Mouse (Mus musculus): ENCODE measurements around the gene Olfr1443. TPM values are rescaled to one million over a fixed set of nuclear protein-coding genes. Genes with fewer than 3 reads are reported as not detected.
"Not testable (repeated sequence)": the region's sequence is repeated elsewhere in the genome, so short reads cannot be mapped to it uniquely, and the experiment has no call there.

Olfr1443 gene
- not detected in 2 replicates for polyA plus RNA-seq (2015; fragmentation: Nextera tagmentation; extraction: Ambion mirVana)

DNA sequence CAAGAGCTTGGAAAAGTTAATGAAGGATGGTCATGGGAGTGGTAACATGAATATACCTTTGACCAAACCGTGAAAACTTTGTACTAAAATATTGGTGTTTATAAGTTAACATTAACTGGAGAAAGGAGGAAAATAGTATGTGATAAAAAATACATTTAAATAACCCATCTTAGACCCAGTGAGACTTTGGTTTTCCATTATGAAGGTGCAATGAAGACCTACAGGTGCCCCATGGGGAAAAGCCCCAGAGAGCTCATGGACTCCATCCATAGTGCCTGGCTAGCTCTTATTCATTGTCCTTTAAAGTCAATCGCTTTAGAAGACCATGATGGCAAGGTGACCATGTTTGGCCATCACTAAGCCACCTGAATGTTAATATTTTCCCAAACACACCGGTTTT lies at the start of gene Olfr1443:
TSS of gene Olfr1443 (plus strand) at position 301 of the 400 bp plus-strand sequence.
- ATAC-seq (replicated peaks) = no peak
- whole genome bisulfite sequencing = 73% methylated on average over 3 of the region's 3 CpGs
- Histone ChIP-seq H3K4me3 (no peak within 1 kb of the TSS), H3K4me1 (no peaks in the 10 kb centered on the region), H3K36me3 (replicated peaks) (no peaks in the 10 kb centered on the region), H3K27me3 (replicated peaks) (no peaks in the 10 kb centered on the region), H3K9ac (no peak within 1 kb of the TSS), H3K9me3 (no peaks in the 10 kb centered on the region), H3K27ac (no peak within 1 kb of the TSS), H3K4me2 (no peak within 1 kb of the TSS)

GRCm38 (mm10) chr19:12633176-12633575 lies 44.7 kb upstream of the Olfr1443 start, which contains the start of gene Glyat:
Gene Glyat, plus strand, starts transcription at chr19:12633308.
- H3K9me3 ChIP-seq = no peaks in the 10 kb centered on the region
- no peak within 1 kb of the TSS for H3K4me3 ChIP-seq
- H3K27me3 ChIP-seq (replicated peaks) = no peaks in the 10 kb centered on the region
- H3K36me3 ChIP-seq (replicated peaks) = no peaks in the 10 kb centered on the region
- no peak within 1 kb of the TSS for H3K9ac ChIP-seq
- no peak within 1 kb of the TSS for H3K27ac ChIP-seq
- H3K4me1 ChIP-seq = no peaks in the 10 kb centered on the region
- H3K4me2 ChIP-seq = no peak within 1 kb of the TSS
- 77% methylated on average over 4 of the region's 4 CpGs for WGBS
- ATAC-seq (replicated peaks) = no peak

GRCm38 (mm10) chr19:12634259-12634658 lies 43.7 kb upstream of the Olfr1443 start:
- no peak for ATAC-seq (replicated peaks)
- Histone ChIP-seq H3K4me2 (no peak overlapping the region), H3K9ac (no peak overlapping the region), H3K36me3 (replicated peaks) (no peaks in the 10 kb centered on the region), H3K4me1 (no peaks in the 10 kb centered on the region), H3K27me3 (replicated peaks) (no peaks in the 10 kb centered on the region), H3K27ac (no peak overlapping the region), H3K4me3 (no peak overlapping the region), H3K9me3 (no peaks in the 10 kb centered on the region)
- 90% methylated on average over 3 of the region's 3 CpGs for WGBS

- H3K4me3 ChIP-seq = no peak overlapping the region
- no peaks in the 10 kb centered on the region for H3K4me1 ChIP-seq
- H3K36me3 ChIP-seq (replicated peaks) = no peaks in the 10 kb centered on the region
- ATAC-seq (replicated peaks) = no peak
- H3K9ac ChIP-seq = no peak overlapping the region
- H3K4me2 ChIP-seq = no peak overlapping the region
- no peak overlapping the region for H3K27ac ChIP-seq
- WGBS = 92% methylated on average over 4 of the region's 4 CpGs
- H3K9me3 ChIP-seq = no peaks in the 10 kb centered on the region
- H3K27me3 ChIP-seq (replicated peaks) = no peaks in the 10 kb centered on the region
Measured at GRCm38 (mm10) chr19:12634963-12635362, 42.9 kb upstream of the Olfr1443 start.

GRCm38 (mm10) chr19:12636863-12637262 lies 41.0 kb upstream of the Olfr1443 start:
- no peak overlapping the region for H3K4me3 ChIP-seq
- 72% methylated on average over 3 of the region's 3 CpGs for WGBS
- H3K9ac ChIP-seq = no peak overlapping the region
- H3K27me3 ChIP-seq (replicated peaks) = no peaks in the 10 kb centered on the region
- no peaks in the 10 kb centered on the region for H3K4me1 ChIP-seq
- no peak overlapping the region for H3K27ac ChIP-seq
- no peak for ATAC-seq (replicated peaks)
- H3K4me2 ChIP-seq = no peak overlapping the region
- no peaks in the 10 kb centered on the region for H3K36me3 ChIP-seq (replicated peaks)
- no peaks in the 10 kb centered on the region for H3K9me3 ChIP-seq

DNA sequence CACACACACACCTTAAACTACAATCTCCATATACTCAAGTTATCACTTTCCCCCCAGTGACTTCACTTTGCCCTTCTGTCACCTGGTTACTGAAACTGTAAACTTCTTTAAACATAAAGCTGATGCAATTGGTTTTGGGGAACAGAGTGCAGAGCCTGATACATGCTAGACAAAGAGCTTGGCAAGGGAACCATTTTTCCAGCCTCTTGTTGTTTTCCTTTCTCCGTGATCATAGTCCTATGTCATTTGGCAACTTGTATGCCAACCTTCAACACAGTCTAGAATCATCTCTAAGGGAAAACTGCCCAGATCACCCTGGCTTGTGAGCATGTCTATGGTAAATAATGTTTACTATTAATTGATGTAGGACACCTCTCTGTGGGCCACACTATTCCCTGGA lies 39.9 kb upstream of the Olfr1443 start:
- H3K27ac ChIP-seq = no peak overlapping the region
- no peaks in the 10 kb centered on the region for H3K4me1 ChIP-seq
- H3K4me3 ChIP-seq = no peak overlapping the region
- H3K9me3 ChIP-seq = no peaks in the 10 kb centered on the region
- H3K9ac ChIP-seq = no peak overlapping the region
- H3K4me2 ChIP-seq = no peak overlapping the region
- H3K27me3 ChIP-seq (replicated peaks) = no peaks in the 10 kb centered on the region
- H3K36me3 ChIP-seq (replicated peaks) = no peaks in the 10 kb centered on the region
- WGBS = 71% methylated on average over 1 of the region's 1 CpGs
- no peak for ATAC-seq (replicated peaks)

- H3K4me3 ChIP-seq = no peak overlapping the region
- no peaks in the 10 kb centered on the region for H3K36me3 ChIP-seq (replicated peaks)
- no peaks in the 10 kb centered on the region for H3K4me1 ChIP-seq
- H3K9ac ChIP-seq = no peak overlapping the region
- no peak overlapping the region for H3K27ac ChIP-seq
- H3K27me3 ChIP-seq (replicated peaks) = no peaks in the 10 kb centered on the region
- no peak overlapping the region for H3K4me2 ChIP-seq
- no peaks in the 10 kb centered on the region for H3K9me3 ChIP-seq
- ATAC-seq (replicated peaks) = no peak
Measured at GRCm38 (mm10) chr19:12649511-12649910, 28.4 kb upstream of the Olfr1443 start.

DNA sequence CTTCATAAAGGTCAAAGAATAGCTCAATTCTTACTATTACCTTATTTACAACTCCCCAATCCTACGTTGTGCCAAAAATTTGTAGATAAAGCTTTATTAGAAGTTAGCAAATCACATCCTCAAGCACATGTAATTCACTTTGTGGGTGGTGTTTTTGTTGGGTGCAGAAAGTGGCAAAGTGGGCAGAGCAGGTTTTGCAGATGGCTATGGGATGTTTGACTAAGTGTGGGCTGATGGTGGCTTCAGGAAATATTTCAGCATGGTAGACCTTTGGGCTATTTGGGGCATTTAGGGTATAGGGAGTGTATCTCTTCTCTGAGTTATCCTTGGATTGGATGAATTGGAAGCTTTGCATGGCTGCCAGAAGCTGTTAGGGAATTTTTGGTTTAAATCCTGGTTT lies 11.8 kb upstream of the Olfr1443 start:
- H3K36me3 ChIP-seq (replicated peaks) = no peaks in the 10 kb centered on the region
- H3K9ac ChIP-seq = no peak overlapping the region
- H3K4me2 ChIP-seq = no peak overlapping the region
- no peak for ATAC-seq (replicated peaks)
- H3K9me3 ChIP-seq = no peaks in the 10 kb centered on the region
- H3K27ac ChIP-seq = no peak overlapping the region
- no peaks in the 10 kb centered on the region for H3K4me1 ChIP-seq
- 76% methylated on average over 1 of the region's 1 CpGs for WGBS
- no peak overlapping the region for H3K4me3 ChIP-seq
- H3K27me3 ChIP-seq (replicated peaks) = no peaks in the 10 kb centered on the region

DNA sequence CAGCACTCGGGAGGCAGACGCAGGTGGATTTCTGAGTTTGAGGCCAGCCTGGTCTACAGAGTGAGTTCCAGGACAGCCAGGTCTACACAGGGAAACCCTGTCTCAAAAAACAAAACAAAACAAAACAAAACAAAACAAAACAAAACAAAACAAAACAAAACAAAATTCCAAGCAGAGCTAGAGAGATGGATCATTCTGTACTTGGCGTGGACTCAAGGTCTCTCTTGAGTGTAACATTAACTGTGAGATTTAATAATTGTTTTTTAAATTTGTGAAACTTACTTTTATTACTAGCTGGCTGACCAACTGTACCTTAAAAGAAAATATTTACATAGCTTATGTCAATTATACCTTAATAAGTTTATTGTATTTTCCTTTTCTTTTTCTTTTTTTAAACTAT lies 9.3 kb upstream of the Olfr1443 start:
- not testable (repeated sequence) for H3K27ac ChIP-seq; H3K36me3 ChIP-seq (replicated peaks); H3K4me3 ChIP-seq; H3K9ac ChIP-seq; H3K4me2 ChIP-seq; H3K27me3 ChIP-seq (replicated peaks); H3K4me1 ChIP-seq; H3K9me3 ChIP-seq; ATAC-seq (replicated peaks)
- WGBS = 100% methylated on average over 3 of the region's 3 CpGs

- H3K9me3 ChIP-seq = no peaks in the 10 kb centered on the region
- no peak within 1 kb of the TSS for H3K27ac ChIP-seq
- no peaks in the 10 kb centered on the region for H3K4me1 ChIP-seq
- H3K4me2 ChIP-seq = no peak within 1 kb of the TSS
- no peak for ATAC-seq (replicated peaks)
- H3K9ac ChIP-seq = no peak within 1 kb of the TSS
- no peaks in the 10 kb centered on the region for H3K27me3 ChIP-seq (replicated peaks)
- H3K4me3 ChIP-seq = no peak within 1 kb of the TSS
- H3K36me3 ChIP-seq (replicated peaks) = no peaks in the 10 kb centered on the region
Measured at GRCm38 (mm10) chr19:12670139-12670538, 7.8 kb upstream of the Olfr1443 start, which contains the start of gene Olfr1442. Gene Olfr1442, plus strand, starts transcription at chr19:12670439.

DNA sequence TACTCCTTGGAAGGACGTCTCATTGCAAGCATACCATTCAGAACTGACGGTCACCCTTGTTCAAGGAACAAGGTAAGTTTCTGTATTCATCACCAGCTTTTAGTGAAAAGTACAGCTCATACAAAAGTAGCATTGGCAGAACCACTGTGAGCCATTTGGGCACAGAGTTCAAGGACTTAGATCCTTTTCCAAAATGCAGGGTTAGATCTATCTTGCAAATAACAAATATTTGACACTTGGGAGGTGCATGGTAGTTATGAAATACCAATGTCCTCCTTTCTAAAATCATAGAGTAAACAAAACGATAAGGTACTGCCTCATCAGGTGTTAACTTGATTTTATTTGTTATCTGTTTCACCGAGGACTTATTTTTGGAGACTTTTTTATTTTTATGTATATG lies 6.9 kb upstream of the Olfr1443 start:
- no peak overlapping the region for H3K4me2 ChIP-seq
- no peaks in the 10 kb centered on the region for H3K36me3 ChIP-seq (replicated peaks)
- H3K9me3 ChIP-seq = no peaks in the 10 kb centered on the region
- 90% methylated on average over 4 of the region's 4 CpGs for WGBS
- no peak for ATAC-seq (replicated peaks)
- H3K27ac ChIP-seq = no peak overlapping the region
- H3K27me3 ChIP-seq (replicated peaks) = no peaks in the 10 kb centered on the region
- H3K4me3 ChIP-seq = no peak overlapping the region
- no peaks in the 10 kb centered on the region for H3K4me1 ChIP-seq
- H3K9ac ChIP-seq = no peak overlapping the region

DNA sequence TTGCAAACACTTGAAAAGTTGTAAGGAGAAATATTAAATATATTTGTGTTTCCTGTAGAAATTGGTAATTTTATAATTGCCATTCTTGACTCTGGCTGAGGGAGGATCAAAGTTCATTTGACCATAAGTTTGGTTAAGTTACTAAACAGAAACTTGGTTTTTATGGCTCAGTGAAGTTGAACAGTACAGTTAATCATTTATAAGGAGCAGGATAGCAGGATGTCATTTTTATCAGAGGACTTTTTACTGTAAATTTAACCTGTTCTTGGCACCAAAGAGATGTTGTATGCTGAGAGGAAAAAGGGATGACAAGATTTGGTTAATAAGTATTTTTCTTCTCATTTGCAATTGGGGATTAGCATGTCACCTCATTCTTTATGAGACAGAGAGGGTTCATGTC lies 6.7 kb downstream of the Olfr1443 start:
- Histone ChIP-seq H3K4me1 (no peaks in the 10 kb centered on the region), H3K27me3 (replicated peaks) (no peaks in the 10 kb centered on the region), H3K4me2 (no peak overlapping the region), H3K9ac (no peak overlapping the region), H3K4me3 (no peak overlapping the region), H3K9me3 (no peaks in the 10 kb centered on the region), H3K36me3 (replicated peaks) (no peaks in the 10 kb centered on the region), H3K27ac (no peak overlapping the region)
- no peak for ATAC-seq (replicated peaks)

DNA sequence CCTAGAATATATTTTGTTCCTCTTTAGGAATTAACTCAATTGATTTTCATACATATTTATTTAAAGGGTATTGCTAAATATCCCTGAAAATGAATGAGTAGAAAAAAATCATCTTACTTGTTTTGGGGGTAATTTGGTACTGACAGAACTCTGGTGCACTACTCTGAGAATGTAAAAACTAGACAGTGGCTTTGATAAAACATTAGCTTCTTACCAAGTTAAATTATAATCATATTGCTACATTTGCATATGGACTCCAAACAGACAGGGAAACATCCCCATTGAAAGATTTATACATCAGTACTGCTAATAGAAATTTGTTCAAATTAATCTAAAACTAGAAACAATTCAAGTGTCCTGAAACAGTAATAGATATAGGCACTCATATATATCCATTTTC lies 7.3 kb downstream of the Olfr1443 start:
- no peaks in the 10 kb centered on the region for H3K4me1 ChIP-seq
- no peaks in the 10 kb centered on the region for H3K27me3 ChIP-seq (replicated peaks)
- H3K27ac ChIP-seq = no peak overlapping the region
- H3K4me3 ChIP-seq = no peak overlapping the region
- H3K9ac ChIP-seq = no peak overlapping the region
- no peak overlapping the region for H3K4me2 ChIP-seq
- no peaks in the 10 kb centered on the region for H3K9me3 ChIP-seq
- no peaks in the 10 kb centered on the region for H3K36me3 ChIP-seq (replicated peaks)
- ATAC-seq (replicated peaks) = no peak

GRCm38 (mm10) chr19:12695590-12695989 lies 17.7 kb downstream of the Olfr1443 start, which contains the start of gene Keg1:
Gene Keg1, plus strand, starts transcription at chr19:12695786.
- WGBS = 86% methylated on average over 3 of the region's 3 CpGs
- no peak for ATAC-seq (replicated peaks)
- Histone ChIP-seq H3K27me3 (replicated peaks) (no peaks in the 10 kb centered on the region), H3K36me3 (replicated peaks) (no peaks in the 10 kb centered on the region), H3K9ac (no peak within 1 kb of the TSS), H3K4me2 (no peak within 1 kb of the TSS), H3K4me1 (no peaks in the 10 kb centered on the region), H3K9me3 (no peaks in the 10 kb centered on the region), H3K27ac (no peak within 1 kb of the TSS), H3K4me3 (no peak within 1 kb of the TSS)
